Mouse (Mus musculus) ovary, postnatal 36 days (tissue): ENCODE measurements around the gene Myo3b.

Experiments
- DNase-seq: peaks from one replicate; pipeline ENCODE4 v3.0.0; 2022; ENCODE audit warnings: low spot score, mixed read lengths

The Myo3b gene

DNA sequence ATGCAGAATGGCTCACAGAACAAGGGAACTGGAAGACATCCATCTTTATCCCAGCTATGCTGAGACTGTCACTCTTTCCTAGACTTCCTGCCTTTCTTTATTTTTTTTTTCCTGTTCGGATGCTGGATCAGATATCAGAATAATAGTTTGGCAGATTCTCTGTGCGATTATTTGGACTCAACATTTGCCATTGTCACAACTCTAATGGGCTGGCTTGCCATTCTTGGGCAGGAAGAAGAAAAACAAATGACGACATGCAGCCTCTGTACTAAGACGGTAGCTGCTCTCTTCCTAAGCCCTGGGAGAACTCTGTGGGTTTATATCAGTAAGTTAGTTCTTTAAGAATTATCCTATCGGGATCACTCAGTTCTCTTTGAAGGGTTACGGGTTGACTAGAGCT is 89.7 kb downstream of the Myo3b start:
- DNase-seq: no peak

DNA sequence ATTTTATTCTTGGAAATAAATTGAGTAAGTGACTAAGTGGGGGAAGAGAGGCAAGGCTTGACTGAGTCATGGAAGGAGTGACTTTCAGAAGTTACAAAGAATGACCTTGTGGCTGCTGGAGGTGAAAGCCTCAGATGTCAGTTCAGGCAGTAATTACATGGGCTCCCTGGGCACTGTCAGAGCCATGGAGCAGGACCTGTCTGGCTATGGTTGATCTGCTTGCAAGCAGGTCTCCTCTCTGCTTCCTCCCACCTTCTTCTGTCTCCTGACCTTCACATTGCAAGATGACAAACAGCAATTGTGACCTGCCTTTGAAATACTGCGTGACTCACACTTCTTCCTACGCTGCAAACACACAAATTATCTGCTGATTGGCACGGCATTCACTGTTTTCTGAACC is 90.6 kb downstream of the Myo3b start:
- no peak for DNase-seq

DNA sequence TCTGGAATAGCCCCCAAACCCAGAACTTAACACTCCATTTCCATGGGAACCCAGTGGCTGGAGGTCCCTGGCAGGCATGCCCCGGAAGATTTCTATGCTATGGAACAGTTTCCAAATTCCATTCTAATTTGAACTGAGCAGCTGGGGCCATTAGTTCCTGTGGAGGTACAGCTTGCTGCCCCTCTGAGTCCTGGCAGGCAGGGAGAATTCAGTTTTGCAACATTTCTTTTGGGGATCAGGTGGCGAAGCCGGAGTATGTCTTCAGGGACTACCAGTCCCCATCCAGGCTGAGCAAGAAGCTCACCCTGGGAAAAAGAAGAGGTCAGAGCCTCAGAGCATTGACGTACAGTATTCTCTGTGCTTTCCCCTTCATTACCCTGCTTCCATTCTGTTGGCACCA is 94.4 kb downstream of the Myo3b start:
- DNase-seq: no peak

DNA sequence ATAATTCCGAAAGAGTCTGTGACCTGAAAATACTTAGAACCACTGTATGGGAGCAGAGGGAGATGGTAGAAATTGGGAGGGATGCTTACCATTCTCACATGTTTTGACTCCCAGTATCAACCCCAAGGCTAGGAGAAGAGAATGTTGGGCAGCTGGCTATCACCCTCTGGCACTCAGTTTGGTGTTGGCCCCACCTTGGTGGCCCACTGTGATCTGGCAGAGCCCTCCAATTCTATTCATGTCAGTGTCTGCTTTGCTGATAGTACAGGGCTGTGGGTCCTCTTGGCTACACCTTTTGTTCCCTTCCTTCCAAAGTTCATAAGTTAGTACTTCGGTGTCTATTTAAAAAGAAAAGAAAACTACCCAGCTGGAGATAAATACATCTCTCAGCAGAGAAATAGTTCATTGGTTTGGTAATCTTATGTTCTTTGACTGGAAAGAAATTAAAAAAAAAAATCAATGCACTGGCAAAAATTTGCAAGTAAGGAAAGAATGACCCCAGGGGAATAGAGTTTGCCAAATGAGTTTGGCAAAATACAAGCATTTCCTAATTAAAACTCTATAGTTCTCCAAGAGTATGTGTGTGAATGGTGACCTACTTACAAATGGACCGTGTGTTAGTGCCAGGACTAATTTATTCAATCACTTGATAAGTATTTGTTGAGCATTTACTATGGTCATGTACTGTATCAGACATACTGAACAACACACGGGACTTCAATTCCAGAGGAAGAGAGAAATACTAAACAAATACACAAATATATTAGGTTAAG is 98.5 kb downstream of the Myo3b start:
- no peak for DNase-seq

DNA sequence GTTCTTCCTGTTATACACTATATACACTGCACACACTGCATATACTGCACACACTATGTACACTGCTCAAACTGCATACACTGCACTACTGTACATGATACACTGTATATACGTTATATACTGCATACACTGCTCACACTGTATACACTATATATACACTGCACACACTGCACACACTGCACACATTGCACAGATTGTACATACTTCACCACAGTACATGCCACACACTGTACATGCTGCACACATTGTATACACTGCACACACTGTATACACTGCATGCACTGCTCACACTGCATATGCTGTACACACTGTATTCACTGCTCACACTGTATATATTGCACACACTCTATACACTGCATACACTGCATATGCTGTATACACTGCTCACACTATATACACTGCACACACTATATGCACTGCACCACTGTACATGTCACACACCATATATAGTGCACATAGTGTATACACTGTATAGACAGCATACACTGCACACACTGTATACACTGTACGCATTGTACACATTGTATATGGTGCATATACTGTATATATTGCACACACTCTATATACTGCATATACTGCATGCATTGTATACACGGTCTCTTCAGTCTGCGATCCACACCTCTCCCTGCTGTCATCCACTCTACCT is 104.7 kb downstream of the Myo3b start:
- DNase-seq: no peak

DNA sequence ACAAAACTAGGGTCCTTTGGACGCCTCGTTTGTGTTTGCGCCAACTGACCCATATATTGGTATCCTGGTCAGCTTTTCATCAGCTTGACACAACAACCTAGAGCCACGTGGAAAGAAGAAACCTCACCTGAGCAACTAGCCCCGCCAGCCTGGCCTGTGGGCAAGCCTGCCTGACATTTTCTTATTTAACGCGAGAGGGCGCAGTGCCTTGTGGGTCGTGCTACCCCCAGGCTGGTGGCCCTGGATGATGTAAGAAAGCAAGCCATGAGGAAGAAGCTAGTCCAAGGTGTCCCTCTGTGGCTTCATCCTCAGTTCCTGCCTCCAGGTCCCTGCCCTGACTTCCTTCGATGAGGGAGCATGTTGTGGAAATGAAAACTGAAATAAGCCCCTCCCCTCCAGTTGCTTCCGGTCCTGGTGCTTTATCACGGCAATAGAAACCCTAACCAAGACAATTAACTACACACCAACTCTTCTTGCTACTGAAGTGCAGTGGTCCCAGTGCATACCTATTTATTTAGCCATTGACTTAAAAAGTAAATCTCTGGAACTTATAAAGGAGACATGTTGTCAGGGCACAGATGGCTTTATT is 108.2 kb downstream of the Myo3b start:
- no peak for DNase-seq

DNA sequence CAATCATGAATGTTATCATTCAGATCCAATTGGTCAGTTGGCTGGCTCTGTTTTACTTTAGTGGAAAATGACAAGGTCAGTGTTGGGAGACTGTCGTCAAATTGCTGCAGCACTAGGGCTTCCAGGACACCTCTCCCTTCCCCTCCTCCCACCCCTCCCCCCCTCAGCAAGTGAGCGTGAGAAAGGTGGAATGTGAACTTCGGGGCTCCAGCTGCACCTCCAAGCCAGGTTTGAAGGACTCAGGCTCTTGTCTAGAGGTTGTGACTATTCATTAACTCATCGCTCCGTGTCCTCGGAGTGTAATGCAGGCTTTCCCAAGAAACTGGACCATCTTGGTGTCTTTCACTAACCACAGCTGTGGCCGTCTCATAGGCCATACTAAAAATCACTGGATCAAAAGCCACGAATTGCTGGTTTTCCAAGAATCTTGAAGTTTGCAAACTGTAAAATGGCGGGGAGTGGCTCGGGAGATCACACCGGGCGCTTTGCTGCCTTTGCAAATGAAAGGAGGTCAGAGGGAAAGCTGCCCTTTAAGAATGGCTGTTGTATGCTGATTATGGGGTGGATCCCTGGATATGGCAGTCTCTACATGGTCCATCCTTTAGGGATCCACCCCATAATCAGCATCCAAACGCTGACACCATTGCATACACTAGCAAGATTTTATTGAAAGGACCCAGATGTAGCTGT is 110.0 kb downstream of the Myo3b start:
- no peak for DNase-seq

DNA sequence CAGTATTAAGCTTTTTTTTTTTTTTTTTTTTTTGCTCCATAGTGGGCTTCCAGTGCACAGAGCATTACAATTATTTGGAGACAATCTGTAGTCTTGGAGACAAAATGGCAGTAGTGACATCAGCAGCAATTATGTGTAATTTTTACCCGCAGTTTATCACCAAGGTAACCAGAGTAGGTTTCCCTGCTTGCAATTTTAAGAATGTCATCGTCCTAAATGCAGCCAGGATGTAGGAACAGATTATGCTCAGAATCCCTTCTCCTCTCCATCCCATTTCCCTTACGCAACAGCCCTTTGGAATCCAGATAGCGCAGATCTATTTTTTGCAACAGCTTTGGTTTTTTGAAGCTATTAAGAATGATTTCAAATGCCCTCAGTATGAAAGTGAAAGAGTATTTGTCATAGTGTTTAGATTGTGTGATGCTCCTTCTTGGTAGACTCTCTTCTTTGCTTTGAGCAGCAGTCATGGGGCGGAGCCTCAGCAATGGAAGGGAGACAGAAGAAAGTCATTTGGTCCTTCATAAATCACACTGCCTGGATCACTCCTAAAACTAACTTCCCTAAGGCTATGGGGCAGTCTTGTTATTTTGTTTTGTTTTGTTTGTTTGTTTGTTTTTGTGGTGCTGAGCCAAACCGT is 111.6 kb downstream of the Myo3b start:
- DNase-seq: no peak

DNA sequence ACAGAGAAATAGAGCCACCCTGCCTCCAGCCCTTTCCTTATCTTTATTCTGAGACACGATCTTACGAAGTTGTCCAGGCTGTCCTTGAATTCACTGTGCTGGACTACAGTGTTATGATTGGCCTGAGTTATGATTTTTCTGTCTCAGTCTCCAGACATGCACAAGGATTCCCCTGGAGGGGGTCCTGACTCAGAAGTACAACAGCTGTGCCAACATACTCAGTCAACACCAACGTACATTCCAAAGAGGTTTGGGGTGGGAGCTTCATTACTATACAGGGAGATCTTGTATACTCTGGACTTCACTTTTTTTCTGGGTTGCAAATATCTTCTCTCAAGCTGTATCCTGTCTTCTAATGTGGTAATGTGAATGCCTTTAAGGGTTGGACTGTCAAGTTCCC is 113.0 kb downstream of the Myo3b start:
- DNase-seq: no peak

DNA sequence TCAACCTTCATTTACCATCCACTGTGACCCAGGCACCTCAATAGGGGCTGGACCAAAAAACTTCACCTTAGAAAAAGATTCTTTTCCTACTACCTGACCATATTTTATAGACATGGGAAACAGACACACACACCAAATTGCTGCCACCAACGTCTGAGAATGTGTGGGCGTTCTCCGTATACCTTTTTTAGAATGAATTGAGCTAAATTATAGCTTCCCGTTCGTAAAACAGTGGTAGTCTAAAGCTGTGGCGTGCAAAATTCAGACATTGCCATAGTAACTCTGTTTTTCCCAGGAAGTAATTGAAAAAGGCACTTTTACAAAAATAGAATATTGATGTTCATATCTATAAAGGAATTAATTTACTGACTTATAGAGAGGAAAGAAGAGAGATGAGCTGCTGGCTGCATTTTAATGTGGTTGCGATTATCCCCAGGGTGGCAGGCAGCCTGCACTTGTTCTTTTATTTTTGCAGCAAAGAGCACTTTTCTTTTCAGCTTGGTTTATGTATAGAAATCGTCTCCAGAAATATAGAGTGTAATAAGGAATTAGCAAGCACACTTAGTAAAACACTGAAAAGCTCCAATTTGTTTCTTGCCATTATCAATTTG is 116.4 kb downstream of the Myo3b start:
- no peak for DNase-seq

DNA sequence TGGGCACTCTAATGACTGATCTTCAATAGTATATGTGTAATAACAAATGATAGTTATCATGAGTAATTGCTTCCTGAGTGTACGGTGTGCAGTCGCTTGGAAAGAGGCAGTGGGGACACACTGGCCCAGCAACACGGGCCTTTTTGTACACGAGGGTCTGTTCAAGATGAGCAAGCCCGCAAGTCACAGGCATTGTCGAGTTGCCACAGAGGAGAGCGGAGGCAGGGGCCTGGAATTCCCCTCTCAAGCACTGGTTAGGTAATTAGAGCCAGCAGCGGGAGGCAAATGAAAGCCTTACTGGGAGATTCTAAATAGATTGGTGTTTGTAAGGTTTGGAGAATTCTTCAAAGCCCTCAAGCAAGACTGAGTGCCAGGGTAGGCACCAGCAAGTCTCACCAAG is 120.6 kb downstream of the Myo3b start:
- no peak for DNase-seq

DNA sequence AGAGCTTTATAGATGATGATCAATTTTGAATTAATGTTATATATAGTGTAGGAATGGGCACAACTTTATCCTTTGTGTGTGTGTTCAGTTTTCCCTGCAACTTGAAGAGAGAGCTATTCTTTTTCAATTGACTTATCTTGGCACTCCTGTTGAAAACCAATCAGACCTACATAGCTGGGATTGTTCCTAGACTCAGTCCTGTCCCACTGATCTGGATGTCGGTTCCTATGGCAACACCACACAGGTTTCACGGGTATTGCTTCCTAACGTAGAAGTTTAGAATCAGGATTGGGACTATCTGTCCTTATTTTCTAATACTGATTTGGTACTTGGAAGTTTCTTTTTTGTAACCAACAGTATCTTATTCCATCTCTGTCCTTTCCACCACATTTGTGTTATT is 127.3 kb downstream of the Myo3b start:
- DNase-seq: no peak

DNA sequence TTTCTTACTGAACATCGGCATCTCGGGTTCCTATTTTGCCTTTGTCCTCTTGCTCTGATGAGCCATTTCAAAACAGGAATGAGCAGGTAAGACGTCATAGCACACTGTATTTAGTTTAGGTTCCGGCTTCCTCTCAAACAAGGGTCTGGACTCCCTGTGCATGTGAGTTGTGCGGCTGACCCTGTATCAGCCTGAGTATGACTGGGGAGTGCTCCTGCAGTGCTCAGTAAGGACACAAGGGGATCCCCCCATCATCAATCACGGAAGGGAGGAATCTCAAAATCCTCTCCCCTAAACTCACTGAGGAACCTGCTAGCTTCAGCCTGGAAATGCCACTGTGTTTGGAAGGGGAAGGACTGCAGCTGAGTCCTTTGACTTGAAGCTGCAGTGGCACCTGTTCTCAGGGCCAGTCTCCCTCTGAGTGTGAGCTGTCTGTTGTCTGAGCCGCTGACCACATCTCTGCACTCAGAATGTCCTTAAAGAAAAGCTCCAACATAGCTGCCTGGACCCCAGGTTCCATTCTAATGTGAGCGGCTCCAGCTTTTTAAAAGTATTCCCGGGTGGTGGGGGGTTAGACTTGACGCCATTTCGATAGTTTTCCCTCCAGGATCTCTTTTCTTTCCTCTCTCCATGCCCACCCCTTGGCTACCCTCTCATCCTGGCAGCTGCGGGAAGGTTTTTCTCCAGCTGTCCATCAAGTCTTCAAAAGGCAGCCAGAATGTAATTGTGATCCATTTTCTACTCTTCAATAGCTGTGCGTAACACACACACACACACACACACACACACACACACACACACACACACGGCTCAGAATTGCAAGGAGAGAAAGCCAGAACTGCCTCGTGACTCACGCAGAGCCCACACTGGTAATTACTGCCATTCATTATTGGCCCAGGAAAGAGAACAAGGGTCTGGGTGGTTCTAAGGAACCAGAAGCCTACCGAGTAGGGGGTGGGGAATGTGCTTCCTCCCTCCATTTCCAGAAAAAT is 129.3 kb downstream of the Myo3b start:
- no peak for DNase-seq

DNA sequence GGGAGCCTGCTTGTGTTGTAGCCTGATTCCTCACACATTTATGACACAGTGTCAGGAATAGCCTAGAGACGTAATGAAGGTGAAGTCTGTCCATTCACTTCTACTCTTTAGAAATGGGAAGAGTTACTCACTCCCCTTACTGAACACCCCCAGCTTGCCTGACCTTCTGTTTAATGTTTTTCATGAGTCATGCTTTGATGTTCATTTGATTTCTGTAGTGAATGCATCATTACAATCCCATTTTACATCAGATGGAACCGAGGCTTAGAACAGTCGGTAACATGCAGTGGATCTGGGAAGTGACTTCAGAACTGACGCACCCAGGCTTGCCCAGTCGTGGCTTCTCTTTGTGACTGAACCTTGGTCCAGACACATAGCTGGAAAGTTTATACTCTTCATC is 131.5 kb downstream of the Myo3b start:
- no peak for DNase-seq

DNA sequence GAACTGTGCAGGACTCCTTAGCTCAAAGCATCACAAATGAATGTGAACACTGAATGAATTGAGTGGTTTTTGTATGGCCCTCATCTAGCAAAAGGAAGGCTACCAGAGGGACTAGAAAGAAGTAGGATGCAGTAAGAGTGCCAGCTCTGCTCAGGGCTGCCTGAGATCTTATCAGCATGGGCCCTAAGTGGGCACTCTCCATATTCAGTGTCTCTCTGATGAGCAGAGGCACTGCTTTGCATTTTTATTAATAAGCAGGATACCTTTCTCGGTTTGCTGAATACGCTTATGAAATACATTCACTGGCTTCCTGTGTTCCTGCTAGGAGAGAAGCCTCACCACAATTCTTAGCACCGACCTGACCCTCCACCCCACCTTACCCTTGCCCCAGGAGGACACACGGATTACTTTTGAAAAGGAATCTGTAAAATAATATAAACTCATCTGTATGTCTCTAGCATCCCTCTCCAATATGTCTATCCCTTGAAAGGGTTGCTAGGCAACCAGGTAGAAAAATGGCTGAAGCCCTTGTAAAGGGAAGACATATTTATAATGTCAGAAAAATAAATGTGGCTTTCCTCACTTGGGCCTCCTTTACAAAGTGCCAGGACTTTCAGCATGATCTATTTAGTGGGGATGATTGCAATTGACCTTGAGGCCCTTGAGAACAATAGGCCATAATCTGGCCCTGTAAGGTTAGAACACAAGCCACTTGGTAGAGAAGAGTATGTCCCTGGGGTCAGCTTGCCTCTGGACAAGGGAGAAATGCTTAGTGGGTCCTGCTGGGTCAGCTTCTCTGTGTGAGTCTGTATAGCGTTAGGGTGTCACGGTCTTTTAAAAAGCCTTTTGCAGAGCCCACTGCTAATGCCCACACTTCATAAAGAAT is 138.1 kb downstream of the Myo3b start:
- DNase-seq: no peak

DNA sequence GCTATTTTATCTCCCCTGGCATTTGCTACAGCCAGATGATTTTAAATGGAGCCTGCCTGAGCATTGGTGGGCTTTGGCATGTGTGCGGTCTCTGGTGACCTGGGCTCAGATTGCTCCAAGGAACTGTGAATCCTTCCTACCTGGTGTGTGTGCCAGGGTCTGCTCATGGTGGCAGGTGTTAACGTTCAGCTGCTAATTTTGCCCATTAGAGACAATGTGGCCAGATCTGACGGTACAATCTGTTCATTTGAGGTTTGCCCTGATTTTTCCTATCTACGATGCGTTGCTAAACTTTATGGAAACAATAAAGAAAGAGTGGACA is 138.7 kb downstream of the Myo3b start:
- DNase-seq: no peak

DNA sequence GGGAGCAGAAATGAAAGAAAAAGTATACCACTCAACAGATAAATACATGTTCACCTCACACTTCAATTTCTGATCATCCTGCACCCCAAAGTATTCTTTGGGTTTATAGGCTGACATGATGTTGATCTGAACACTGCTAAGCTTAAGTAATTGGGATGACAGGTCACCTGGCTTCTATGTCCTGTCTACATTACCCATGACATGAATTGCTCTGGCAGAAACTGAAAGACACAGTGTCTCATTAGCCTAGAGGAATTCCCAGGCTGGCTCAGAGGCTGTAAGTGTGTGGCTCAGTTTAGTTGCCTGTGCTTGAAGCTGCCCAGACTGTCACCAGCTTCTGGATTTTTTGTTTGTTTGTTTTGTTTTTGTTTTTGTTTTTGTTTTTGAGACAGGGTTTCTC is 139.3 kb downstream of the Myo3b start:
- DNase-seq: no peak

DNA sequence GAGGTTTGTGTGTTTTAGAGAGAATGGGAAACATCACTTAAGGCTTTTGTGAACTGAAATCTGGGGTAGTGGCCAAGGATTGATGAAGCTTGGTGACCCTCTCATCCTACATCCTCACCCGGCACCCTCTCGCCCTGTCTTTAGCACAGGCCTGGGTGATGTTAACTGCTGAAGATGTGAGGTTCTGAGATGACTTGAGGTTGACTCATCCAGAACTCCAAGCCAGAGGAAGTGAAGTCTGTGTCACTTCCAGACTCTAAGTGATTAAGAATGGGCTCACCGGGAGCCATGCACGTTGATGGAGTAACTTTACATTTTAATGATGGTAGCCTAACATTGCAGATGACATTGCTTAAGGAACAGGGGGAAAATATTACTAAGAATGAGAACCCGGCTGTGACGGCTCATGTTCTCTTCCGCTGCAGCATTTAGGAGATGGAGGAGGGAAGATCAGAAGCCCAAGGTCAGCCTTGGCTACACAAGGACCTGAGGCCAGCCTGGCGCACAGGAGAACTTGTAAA is 143.3 kb downstream of the Myo3b start:
- DNase-seq: no peak

DNA sequence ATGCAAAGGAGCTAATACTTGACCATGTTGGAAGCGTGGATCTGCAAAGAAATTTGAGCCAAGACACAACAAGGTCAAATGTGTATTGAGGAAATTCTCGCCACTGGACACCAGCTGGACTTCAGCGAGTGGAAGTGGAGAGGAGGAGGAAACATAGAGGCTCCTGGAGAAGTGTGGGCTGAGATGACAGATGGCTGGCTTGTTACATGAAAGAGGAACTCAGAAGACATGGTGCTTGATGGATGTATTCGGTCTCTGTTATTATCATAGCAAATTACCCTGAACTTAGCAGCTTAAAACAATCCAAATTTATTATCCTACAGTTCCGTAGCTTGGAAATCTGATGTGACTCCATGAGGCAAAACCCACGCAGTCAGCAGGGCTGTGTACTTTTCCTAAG is 148.1 kb downstream of the Myo3b start:
- DNase-seq: no peak
